Mouse (Mus musculus) stomach, embryonic 14.5 days (tissue): Measurements from ENCODE around the gene Golga1. TPM values are rescaled to one million over a fixed set of nuclear protein-coding genes. Genes with fewer than 3 reads are reported as not detected.
"Not testable (repeated sequence)": the region's sequence is repeated elsewhere in the genome, so short reads cannot be mapped to it uniquely, and the experiment has no call there.

Source experiments
- ATAC-seq: fragments of 200-750 bp; cut with Nextera tagmentation; 2 replicates; pipeline ENCODE4 v1.8.0; 2017; ENCODE audit warnings: low read depth, moderate TSS enrichment; ENCODE audit not compliant: insufficient number of reproducible peaks, insufficient read depth, low FRiP score
- H3K27ac ChIP-seq: fragments of 300-500 bp; sonication (generic); 2 replicates; pipeline ENCODE4 v1.5.1; 2014; ENCODE audit warnings: mild to moderate bottlenecking, low read length, moderate library complexity, mixed read lengths
- H3K27me3 ChIP-seq: fragments of 300-500 bp; sonication (generic); 2 replicates; pipeline ENCODE4 v1.6.1; 2014; ENCODE audit warnings: low read length, control low read depth, mixed read lengths; ENCODE audit not compliant: control insufficient read depth, insufficient read depth
- H3K36me3 ChIP-seq: fragments of 300-500 bp; sonication (generic); 2 replicates; pipeline ENCODE4 v1.6.1; 2014; ENCODE audit warnings: mild to moderate bottlenecking, control low read depth, low read length, moderate library complexity, mixed read lengths; ENCODE audit not compliant: control insufficient read depth, insufficient read depth
- H3K4me1 ChIP-seq: fragments of 300-500 bp; sonication (generic); 2 replicates; pipeline ENCODE4 v1.6.1; 2014; ENCODE audit warnings: low read length, control low read depth, mixed read lengths; ENCODE audit not compliant: control insufficient read depth, insufficient read depth
- H3K4me2 ChIP-seq: fragments of 300-500 bp; sonication (generic); replicated peaks from 2 replicates; pipeline ENCODE4 v1.6.1; 2014; ENCODE audit warnings: low read depth, low read length, control low read depth
- H3K4me3 ChIP-seq: fragments of 300-500 bp; sonication (generic); 2 replicates; pipeline ENCODE4 v1.5.1; 2014; ENCODE audit warnings: low read depth, low read length, control low read depth
- H3K9ac ChIP-seq: fragments of 300-500 bp; sonication (generic); replicated peaks from 2 replicates; pipeline ENCODE4 v1.6.1; 2014; ENCODE audit warnings: low read depth, mild to moderate bottlenecking, control low read depth, low read length, moderate library complexity, mixed read lengths
- H3K9me3 ChIP-seq: fragments of 300-500 bp; sonication (generic); 2 replicates; pipeline ENCODE4 v1.6.1; 2016; ENCODE audit warnings: low read depth, low read length, control low read depth; ENCODE audit not compliant: control insufficient read depth
- WGBS: fragments of 180-500 bp; shearing (Covaris S2); extraction: QIAGEN DNeasy Blood & Tissue Kit; methylation state at CpG from one replicate; pipeline ENCODE4 v1.1.7; 2014; 5-methylcytosine and 5-hydroxymethylcytosine counted together
- polyA plus RNA-seq: library from polyadenylated mRNA; unstranded; fragments of >200 nt; fragmentation: Nextera tagmentation; extraction: Ambion mirVana; gene quantifications from 2 replicates; pipeline ENCODE4 v1.2.1, GENCODE M21; 2014

The Golga1 gene
- polyA plus RNA-seq: 36.1 and 38.6 TPM in 2 replicates

GRCm38 (mm10) chr2:39065400-39065987 is at the start of gene Golga1:
Gene Golga1 (minus strand): TSS chr2:39065541.
- H3K27me3 ChIP-seq: no peaks in the 10 kb centered on the region
- H3K9me3 ChIP-seq: no peaks in the 10 kb centered on the region
- H3K36me3 ChIP-seq: peaks cover 17% of the 10 kb centered on the region
- H3K27ac ChIP-seq: peak within 1 kb of the TSS; percentile 90
- H3K4me3 ChIP-seq: peak within 1 kb of the TSS; percentile 92
- H3K9ac ChIP-seq: peak within 1 kb of the TSS; percentile 91
- peak within 1 kb of the TSS; percentile 61 for H3K4me2 ChIP-seq
- WGBS: under 1% methylated on average over 50 of the region's 50 CpGs
- no peaks in the 10 kb centered on the region for H3K4me1 ChIP-seq
- peak; percentile 96 for ATAC-seq

- Histone ChIP-seq H3K27ac (no peak overlapping the region), H3K4me3 (no peak overlapping the region), H3K27me3 (no peaks in the 10 kb centered on the region), H3K9ac (no peak overlapping the region), H3K4me1 (no peaks in the 10 kb centered on the region), H3K9me3 (no peaks in the 10 kb centered on the region), H3K36me3 (peaks cover 10% of the 10 kb centered on the region; the same call in 1 of the 2 replicates), H3K4me2 (no peak overlapping the region)
- 89% methylated on average over 7 of the region's 7 CpGs for WGBS
- ATAC-seq: no peak
Measured at GRCm38 (mm10) chr2:39114093-39114492, 48.8 kb upstream of the Golga1 start.

GRCm38 (mm10) chr2:39110514-39110913 is 45.2 kb upstream of the Golga1 start:
- Histone ChIP-seq H3K4me3 (no peak overlapping the region), H3K4me1 (no peaks in the 10 kb centered on the region), H3K4me2 (no peak overlapping the region), H3K27ac (no peak overlapping the region), H3K36me3 (peaks cover 4% of the 10 kb centered on the region; the same call in 1 of the 2 replicates), H3K27me3 (no peaks in the 10 kb centered on the region), H3K9ac (no peak overlapping the region), H3K9me3 (no peaks in the 10 kb centered on the region)
- no peak for ATAC-seq

GRCm38 (mm10) chr2:39109712-39110111 is 44.4 kb upstream of the Golga1 start:
- not testable (repeated sequence) for H3K36me3 ChIP-seq, H3K9me3 ChIP-seq, H3K4me2 ChIP-seq, H3K27ac ChIP-seq, H3K27me3 ChIP-seq, H3K9ac ChIP-seq, H3K4me1 ChIP-seq, H3K4me3 ChIP-seq, ATAC-seq

GRCm38 (mm10) chr2:39099951-39100350 is 34.6 kb upstream of the Golga1 start:
- H3K27ac ChIP-seq, H3K9me3 ChIP-seq, H3K4me3 ChIP-seq, H3K4me1 ChIP-seq, H3K9ac ChIP-seq, H3K27me3 ChIP-seq, H3K4me2 ChIP-seq, H3K36me3 ChIP-seq, ATAC-seq: not testable (repeated sequence)
- WGBS: 91% methylated on average over 1 of the region's 1 CpGs

- Histone ChIP-seq H3K9ac (no peak overlapping the region), H3K4me3 (no peak overlapping the region), H3K4me2 (no peak overlapping the region), H3K4me1 (no peaks in the 10 kb centered on the region), H3K27ac (no peak overlapping the region), H3K36me3 (peaks cover 6% of the 10 kb centered on the region; the same call in 1 of the 2 replicates), H3K9me3 (no peaks in the 10 kb centered on the region), H3K27me3 (no peaks in the 10 kb centered on the region)
- ATAC-seq: no peak
Measured at GRCm38 (mm10) chr2:39097993-39098392, 32.7 kb upstream of the Golga1 start.

GRCm38 (mm10) chr2:39091966-39092365 is 26.6 kb upstream of the Golga1 start:
- H3K36me3 ChIP-seq: peaks cover 6% of the 10 kb centered on the region; the same call in 1 of the 2 replicates
- no peak overlapping the region for H3K27ac ChIP-seq
- no peaks in the 10 kb centered on the region for H3K9me3 ChIP-seq
- ATAC-seq: no peak
- no peak overlapping the region for H3K4me3 ChIP-seq
- no peaks in the 10 kb centered on the region for H3K27me3 ChIP-seq
- H3K9ac ChIP-seq: no peak overlapping the region
- H3K4me2 ChIP-seq: no peak overlapping the region
- H3K4me1 ChIP-seq: no peaks in the 10 kb centered on the region
- WGBS: 70% methylated on average over 1 of the region's 1 CpGs

GRCm38 (mm10) chr2:39082706-39083105 is 17.4 kb upstream of the Golga1 start:
- Histone ChIP-seq H3K9ac (no peak overlapping the region), H3K27me3 (no peaks in the 10 kb centered on the region), H3K4me1 (no peaks in the 10 kb centered on the region), H3K4me2 (no peak overlapping the region), H3K9me3 (no peaks in the 10 kb centered on the region), H3K36me3 (peaks cover 7% of the 10 kb centered on the region), H3K27ac (no peak overlapping the region), H3K4me3 (no peak overlapping the region)
- no peak for ATAC-seq
- 83% methylated on average over 3 of the region's 3 CpGs for WGBS

- H3K36me3 ChIP-seq: no peaks in the 10 kb centered on the region
- H3K9ac ChIP-seq: no peak overlapping the region
- no peak overlapping the region for H3K27ac ChIP-seq
- H3K4me3 ChIP-seq: no peak overlapping the region
- H3K27me3 ChIP-seq: no peaks in the 10 kb centered on the region
- no peaks in the 10 kb centered on the region for H3K4me1 ChIP-seq
- H3K9me3 ChIP-seq: no peaks in the 10 kb centered on the region
- H3K4me2 ChIP-seq: no peak overlapping the region
- no peak for ATAC-seq
Measured at GRCm38 (mm10) chr2:39070666-39071065, 5.3 kb upstream of the Golga1 start.
